Mouse (Mus musculus) erythroid progenitor cell, adult 5-6 weeks (primary cell): ENCODE measurements at regions not wholly inside any gene's neighbourhood (a gene's known extent, or its start where the extent isn't known, plus 50 kb on each side); places are given as distances from the start of the nearest gene placed in this dataset.
"Not testable (repeated sequence)": the region's sequence is repeated elsewhere in the genome, so short reads cannot be mapped to it uniquely, and the experiment has no call there.

ENCODE experiments used
- ATAC-seq: replicated peaks from 2 replicates; pipeline ENCODE4 v1.8.0; 2016; ENCODE audit warnings: moderate number of reproducible peaks, mild to moderate bottlenecking, moderate TSS enrichment, inconsistent platforms; ENCODE audit not compliant: poor library complexity, low FRiP score, severe bottlenecking

- not testable (repeated sequence) for ATAC-seq
These were observed 165.7 kb upstream of the Klf6 start for GRCm38 (mm10) chr13:5695581-5695980.

- no peak for ATAC-seq
These were observed 164.9 kb upstream of the Klf6 start for GRCm38 (mm10) chr13:5696377-5696776.

- ATAC-seq, result not testable (repeated sequence)
These were observed 164.0 kb upstream of the Klf6 start for GRCm38 (mm10) chr13:5697329-5697728.

GRCm38 (mm10) chr13:5702071-5702470, 159.2 kb upstream of the Klf6 start:
- no peak for ATAC-seq

- no peak for ATAC-seq
These were observed 156.3 kb upstream of the Klf6 start for GRCm38 (mm10) chr13:5704991-5705390.

- no peak for ATAC-seq
These were observed 149.6 kb upstream of the Klf6 start for GRCm38 (mm10) chr13:5711646-5712045.

- ATAC-seq, result no peak
These were observed 148.0 kb upstream of the Klf6 start for GRCm38 (mm10) chr13:5713195-5713863.

- 0 out of 2 replicates have a peak, but pooled peaks have one; percentile 19 for ATAC-seq
These were observed 147.1 kb upstream of the Klf6 start for GRCm38 (mm10) chr13:5714191-5714591.

- ATAC-seq, result no peak
These were observed 146.5 kb upstream of the Klf6 start for GRCm38 (mm10) chr13:5714793-5715192.

GRCm38 (mm10) chr13:5716749-5717148, 144.5 kb upstream of the Klf6 start:
- no peak for ATAC-seq

- no peak for ATAC-seq
These were observed 138.0 kb upstream of the Klf6 start for GRCm38 (mm10) chr13:5723319-5723718.

- no peak for ATAC-seq
These were observed 136.9 kb upstream of the Klf6 start for GRCm38 (mm10) chr13:5724364-5724763.

GRCm38 (mm10) chr13:5725984-5726383, 135.3 kb upstream of the Klf6 start:
- no peak for ATAC-seq

- ATAC-seq, result no peak
These were observed 134.8 kb upstream of the Klf6 start for GRCm38 (mm10) chr13:5726446-5726845.

- no peak for ATAC-seq
These were observed 133.1 kb upstream of the Klf6 start for GRCm38 (mm10) chr13:5728172-5728571.

- ATAC-seq, result no peak
These were observed 132.5 kb upstream of the Klf6 start for GRCm38 (mm10) chr13:5728808-5729207.

GRCm38 (mm10) chr13:5729426-5730068, 131.7 kb upstream of the Klf6 start:
- no peak for ATAC-seq

- ATAC-seq, result no peak
These were observed 129.1 kb upstream of the Klf6 start for GRCm38 (mm10) chr13:5732206-5732605.

GRCm38 (mm10) chr13:5735027-5735624, 126.2 kb upstream of the Klf6 start:
- no peak for ATAC-seq

- no peak for ATAC-seq
These were observed 124.8 kb upstream of the Klf6 start for GRCm38 (mm10) chr13:5736472-5736871.

GRCm38 (mm10) chr13:5737214-5737613, 124.1 kb upstream of the Klf6 start:
- ATAC-seq, result no peak
